Mouse (Mus musculus) frontal cortex, postnatal 10 days (tissue): ENCODE measurements at regions not wholly inside any gene's neighbourhood (a gene's known extent, or its start where the extent isn't known, plus 50 kb on each side); places are given as distances from the start of the nearest gene placed in this dataset.
A peak's percentile ranks its signal among the peaks of the same experiment; 100 is the strongest.

Source experiments
- DNase-seq, 2 experiments: peaks; one replicate each; pipeline ENCODE4 v3.0.0; 2022; ENCODE audit warnings: low spot score in 2 of 2, mixed read lengths in 1 of 2

DNA sequence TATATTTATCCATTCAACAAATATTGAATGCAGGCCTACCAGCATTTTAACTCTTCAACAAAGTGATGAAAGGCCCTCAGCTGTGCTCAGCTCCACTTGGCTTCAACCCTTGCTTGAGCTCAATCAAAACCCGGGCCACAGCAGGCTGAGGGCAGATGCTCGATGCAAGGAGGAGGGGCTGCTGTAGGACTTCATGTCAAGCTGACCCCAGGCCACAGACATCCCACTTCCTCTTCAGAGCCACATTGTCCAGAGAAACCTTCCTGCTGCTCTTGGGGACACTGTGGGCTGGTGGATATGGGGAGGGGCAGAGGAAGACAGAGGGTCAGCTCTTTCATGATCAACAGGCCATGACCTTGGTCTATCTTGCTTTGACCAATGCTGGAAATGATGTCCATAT, 299.7 kb downstream of the Bcl11a start:
- DNase-seq = no peak

DNA sequence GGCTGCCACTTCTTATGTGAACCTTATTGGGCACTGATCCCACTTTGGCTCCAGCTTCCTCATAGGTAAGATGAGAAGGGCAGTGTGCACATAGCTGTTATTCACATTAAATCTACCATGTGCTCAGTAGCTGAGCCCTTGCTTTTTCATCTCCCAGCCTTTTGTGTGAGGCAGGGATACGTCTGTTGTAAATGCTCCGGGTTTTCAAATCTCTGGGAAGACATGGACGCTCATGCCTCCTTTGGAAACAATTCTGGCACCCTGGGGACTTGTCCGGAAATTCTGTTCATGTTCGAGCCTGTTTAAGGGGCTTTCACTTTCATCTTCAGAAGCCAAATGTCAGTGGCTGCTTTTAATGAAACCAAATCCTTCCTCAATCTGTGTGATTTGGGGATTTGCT, 312.7 kb downstream of the Bcl11a start:
- no peak for DNase-seq

DNA sequence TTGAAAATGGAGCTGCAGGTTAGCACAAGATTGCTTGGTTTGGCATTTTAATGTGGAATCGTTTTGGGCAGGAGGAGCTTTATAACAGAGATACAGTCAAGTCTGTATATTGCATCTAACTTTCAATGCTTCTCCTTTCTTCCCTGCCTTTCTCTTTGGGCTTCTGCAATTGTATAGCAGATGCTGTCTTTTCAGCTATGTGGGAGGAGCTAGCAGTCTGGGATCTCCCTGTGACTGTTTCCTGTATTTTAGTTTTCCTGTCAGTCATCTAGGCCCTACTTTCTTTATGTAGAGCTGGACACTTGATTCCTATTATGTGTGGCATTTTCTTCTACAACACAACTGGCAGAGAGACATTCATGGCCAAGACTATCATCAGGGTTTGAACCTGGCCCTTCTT, 313.5 kb downstream of the Bcl11a start:
- DNase-seq = no peak

DNA sequence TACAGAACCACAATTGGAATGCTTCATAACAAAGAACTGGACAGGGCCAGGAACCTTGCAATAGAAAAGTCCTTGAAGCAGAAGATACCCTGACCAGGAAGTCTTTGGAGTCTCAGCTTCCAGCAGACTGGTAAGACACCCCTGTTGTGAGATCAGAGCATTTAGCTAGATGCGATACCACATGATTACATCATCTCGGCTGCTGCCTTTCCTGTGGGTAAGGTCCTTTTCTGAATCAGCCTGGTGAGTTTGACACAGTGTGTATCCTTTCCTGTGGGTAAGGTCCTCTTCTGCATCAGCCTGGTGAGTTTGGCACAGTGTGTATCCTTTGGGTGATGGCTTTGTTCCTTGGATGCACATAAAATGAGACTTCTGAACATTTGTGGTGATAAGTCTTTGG, 317.6 kb downstream of the Bcl11a start:
- no peak for DNase-seq

GRCm38 (mm10) chr11:24396911-24397310, 319.1 kb downstream of the Bcl11a start:
- no peak for DNase-seq

DNA sequence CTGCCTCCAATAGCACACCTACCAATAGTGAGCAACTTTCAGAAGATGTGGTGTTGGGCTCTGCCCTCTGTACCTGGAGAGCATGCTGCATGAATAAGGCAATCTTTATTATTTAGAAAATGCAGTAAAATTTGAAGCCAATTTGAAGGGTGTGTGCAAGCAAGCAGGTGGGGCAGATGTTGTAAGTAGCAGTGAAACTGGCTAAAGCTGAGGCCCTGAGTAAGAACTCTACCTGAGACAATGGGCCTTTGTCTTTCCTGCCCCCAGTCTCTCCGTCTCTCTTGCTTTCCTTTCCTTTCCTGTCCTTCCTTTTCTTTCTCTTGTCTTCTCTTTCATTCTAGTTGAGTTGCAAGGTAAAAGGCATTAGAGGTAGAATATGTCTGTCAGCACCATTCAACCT, 319.9 kb downstream of the Bcl11a start:
- DNase-seq = no peak

GRCm38 (mm10) chr11:24401151-24401550, 323.3 kb downstream of the Bcl11a start:
- no peak for DNase-seq

- DNase-seq = no peak
Measured at GRCm38 (mm10) chr11:24402127-24402526, 324.3 kb downstream of the Bcl11a start.

GRCm38 (mm10) chr11:24414804-24415203, 336.9 kb downstream of the Bcl11a start:
- DNase-seq = no peak

- DNase-seq = no peak
Measured at GRCm38 (mm10) chr11:24422066-24422775, 344.4 kb downstream of the Bcl11a start.

DNA sequence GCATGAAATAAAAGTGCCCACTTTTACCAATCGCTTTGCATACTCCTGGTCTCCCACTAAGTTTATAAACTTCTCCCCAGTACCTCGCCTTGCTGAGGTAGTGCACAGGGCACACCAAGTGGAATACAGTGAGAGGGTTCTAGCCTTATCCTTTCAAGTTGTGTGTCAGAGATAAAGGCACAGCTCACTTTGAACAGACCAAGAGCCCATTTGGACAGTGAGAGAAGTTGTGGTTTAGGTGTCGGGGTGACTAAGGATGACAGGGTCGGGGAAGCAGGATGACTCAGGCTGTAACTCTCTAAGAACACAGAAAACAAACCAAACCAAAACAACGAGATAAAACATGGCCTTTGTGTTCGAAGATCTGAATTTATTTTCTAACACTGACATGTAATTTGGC, 345.4 kb downstream of the Bcl11a start:
- no peak for DNase-seq

DNA sequence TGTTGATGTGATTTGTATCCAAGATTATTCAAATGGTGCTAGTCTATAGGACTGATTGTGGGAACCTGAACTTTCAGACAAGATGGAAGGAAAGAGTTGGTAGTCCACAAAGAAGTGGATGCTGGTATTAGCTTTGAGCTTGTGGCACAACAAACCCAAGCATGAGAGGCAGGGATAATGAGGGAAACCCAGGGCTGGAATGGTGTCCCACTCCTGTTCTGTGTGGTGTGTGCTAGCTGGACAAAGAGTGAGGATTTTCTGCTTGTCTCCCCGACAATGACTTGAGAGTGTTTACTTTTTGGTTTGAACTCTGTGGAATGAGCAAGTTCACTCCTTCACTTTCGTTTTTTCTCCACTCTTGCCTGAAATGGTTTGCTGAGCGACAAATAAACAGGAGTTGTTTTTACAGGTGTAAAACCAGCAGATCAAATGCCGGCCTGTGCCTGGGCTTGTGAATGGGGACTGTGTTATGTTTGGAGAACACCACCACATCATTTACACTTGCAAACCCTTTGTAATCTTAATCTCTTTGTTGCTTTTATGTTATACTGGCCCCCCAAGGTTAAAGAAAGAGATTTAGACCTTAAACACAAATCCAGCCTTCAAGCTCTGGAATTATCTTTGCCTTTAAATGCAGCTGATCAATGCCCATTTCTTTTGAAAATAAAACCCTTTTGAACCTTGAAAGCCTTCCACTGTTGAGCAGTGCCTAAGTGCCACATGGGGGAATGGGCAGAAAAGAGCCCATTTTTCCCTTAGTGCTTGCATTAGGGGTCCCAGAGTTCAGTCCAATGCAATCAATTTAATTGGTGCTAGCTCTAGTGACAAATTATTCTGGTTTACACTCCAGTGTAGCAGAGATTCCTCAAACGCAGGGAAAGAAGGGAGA, 349.4 kb downstream of the Bcl11a start:
- DNase-seq = no peak

DNA sequence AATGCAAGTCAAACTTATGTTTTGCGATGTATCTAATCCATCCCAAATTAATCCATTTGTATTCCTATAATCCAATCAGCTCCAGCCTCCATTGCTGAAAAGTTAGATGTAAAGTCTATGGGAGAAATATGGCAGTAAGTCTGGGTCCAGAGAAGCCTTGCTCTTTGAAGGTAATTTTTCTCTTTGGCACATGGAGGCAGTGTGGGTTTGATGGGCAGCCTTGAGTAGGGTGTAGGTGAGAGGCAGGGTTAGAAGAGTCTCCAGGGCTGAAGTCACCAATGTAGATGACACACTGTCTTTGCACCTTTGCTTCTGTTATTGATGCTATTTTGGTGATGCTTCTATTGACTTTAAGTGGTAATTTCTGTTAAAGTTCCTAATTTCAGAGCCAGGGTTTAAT, 370.8 kb downstream of the Bcl11a start:
- DNase-seq = no peak

DNA sequence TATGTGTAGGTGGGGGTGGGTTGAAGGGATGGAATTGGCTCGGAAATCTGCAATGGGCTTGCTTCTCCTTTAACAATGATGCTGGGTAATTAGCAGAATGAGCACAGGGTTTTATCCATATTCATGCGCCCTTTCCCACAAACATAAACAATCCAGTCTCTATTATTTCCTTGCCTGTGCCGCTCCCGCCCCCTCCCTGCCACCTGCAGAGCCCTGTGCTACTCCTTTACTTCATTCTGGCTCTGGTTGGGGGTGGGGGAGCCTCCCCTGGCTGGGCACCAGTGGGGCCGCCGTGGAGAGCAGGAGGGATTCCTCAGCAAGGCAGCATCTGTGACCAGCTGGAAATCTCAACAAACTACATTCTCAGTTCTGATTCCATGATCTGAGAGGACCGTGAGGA, 374.4 kb downstream of the Bcl11a start:
- peak; percentile 14 for DNase-seq

DNA sequence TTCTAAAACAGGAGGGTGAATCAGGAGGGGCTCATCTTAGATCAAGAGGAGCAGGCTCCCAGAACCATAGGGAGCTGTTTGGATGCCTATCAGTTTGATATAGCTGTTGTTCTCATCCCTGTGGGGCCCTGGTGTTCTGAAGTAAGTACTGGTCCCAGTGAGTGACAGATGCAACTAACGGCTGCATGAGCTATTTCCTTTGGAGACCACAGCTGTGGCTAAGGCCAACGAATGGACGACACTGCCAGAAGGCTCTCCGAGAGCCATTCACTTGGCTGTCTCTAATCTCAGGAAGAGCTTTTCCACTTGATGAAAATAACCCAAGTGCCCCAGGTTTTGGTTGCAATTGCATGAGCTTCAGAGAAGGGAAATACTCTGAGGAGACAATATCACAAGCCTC, 386.8 kb downstream of the Bcl11a start:
- DNase-seq = no peak

- peak in 1 of 2 experiments; percentile 9 for DNase-seq
Measured at GRCm38 (mm10) chr11:24467458-24467857, 389.6 kb downstream of the Bcl11a start.

GRCm38 (mm10) chr11:24470469-24470868, 392.6 kb downstream of the Bcl11a start:
- DNase-seq = no peak

GRCm38 (mm10) chr11:24472617-24473367, 394.9 kb downstream of the Bcl11a start:
- no peak for DNase-seq

GRCm38 (mm10) chr11:24473368-24474010, 395.6 kb downstream of the Bcl11a start:
- no peak for DNase-seq

- DNase-seq = no peak
Measured at GRCm38 (mm10) chr11:24502722-24503424, 425.0 kb downstream of the Bcl11a start.

DNA sequence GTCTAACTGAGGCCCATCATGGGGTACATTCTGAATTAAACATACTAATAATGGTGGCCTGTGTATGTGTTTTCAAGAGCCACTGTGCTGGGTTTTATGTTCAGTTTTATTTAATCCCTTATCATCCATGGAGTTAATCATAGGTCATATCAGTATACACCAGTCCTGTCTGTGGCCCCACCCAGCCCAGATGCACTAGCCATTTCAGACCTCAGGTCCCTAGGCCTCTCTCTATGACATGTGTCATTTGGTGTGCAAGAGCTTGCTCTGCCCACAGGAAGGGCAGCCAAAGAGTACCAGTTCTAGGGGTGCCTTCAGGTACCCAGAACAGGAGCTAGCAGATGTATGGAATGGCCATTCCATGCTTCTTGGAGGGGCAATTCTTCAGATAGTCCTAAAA, 437.7 kb downstream of the Bcl11a start:
- DNase-seq = no peak
